Mouse (Mus musculus): ENCODE measurements around the gene Tmem128.

DNA sequence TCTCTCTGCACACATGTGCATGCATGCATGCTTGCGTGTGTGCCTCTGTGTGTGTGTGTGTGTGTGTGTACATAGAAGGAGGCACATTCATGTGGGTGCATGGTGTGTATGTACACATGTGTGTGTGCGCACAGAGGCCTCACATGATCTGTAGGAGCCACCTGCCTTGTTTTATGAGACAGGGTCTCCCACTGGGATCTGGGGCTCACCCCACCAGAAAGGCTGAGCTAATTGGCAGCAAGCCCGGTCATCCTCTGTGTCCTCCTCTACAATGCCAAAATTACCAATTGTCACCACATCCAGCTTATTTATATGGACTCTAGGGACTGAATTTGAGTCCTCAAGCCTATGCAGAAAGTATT lies 18.5 kb upstream of the Tmem128 start:
- TF ChIP-seq CTCF (IDR thresholded peaks at IDR 0.05; ENCODE audit: borderline replicate concordance, extremely low read depth, insufficient read depth, insufficient read length) (no peak), POLR2A (IDR thresholded peaks at IDR 0.05; ENCODE audit: borderline replicate concordance, extremely low read depth, insufficient read depth, insufficient read length, poor library complexity, severe bottlenecking) (no peak)

All from brain, embryonic 14.5 days (tissue).